Mouse (Mus musculus) gastrocnemius, postnatal 25 days (tissue): ENCODE results near the gene Rptor. TPM values are rescaled to one million over a fixed set of nuclear protein-coding genes. Genes with fewer than 3 reads are reported as not detected.
A peak's percentile ranks its signal among the peaks of the same experiment; 100 is the strongest.

Experiments
- DNase-seq: peaks from one replicate; pipeline ENCODE4 v3.0.0; 2022
- total RNA-seq, 2 experiments: library from RNA; stranded (reverse); gene quantifications; 1 replicate in 1 of 2; 2 replicates in 1 of 2; pipeline ENCODE4 v1.2.3; 2021

Rptor gene
- total RNA-seq, 2 experiments from 2014 or later = 23.7 to 24.8 TPM

DNA sequence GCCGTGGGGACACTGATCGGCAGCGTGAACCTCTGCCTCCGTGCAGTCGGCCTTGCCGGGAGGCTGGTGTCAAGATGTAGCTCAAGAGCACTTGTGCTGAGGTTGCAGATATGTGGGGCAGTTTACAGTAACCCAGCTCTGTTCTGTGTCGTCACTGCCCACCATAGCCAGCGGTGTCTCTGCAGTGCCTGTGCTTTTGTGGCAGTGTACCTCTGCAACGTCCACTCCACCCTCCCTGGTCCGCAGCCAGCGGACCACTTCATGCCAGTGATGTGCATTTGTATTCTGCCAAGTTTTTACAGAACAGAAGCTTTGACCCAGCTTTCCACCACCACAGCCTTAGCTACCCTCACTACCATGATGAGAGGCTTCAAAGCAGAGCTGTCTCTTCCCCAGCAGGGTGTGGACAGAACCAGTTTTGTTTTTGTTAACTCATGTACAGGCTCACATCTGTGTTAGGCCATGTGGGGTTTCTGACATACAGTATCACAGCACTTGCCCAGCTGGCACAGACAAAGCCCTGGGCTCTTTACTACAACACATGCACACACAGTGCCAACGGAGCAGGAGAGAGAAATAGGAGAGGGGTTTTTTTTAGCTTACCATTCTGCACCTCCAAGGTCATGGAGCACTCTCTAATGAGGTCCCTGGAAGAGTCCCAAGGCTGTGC, 182.1 kb downstream of the Rptor start:
- no peak for DNase-seq

DNA sequence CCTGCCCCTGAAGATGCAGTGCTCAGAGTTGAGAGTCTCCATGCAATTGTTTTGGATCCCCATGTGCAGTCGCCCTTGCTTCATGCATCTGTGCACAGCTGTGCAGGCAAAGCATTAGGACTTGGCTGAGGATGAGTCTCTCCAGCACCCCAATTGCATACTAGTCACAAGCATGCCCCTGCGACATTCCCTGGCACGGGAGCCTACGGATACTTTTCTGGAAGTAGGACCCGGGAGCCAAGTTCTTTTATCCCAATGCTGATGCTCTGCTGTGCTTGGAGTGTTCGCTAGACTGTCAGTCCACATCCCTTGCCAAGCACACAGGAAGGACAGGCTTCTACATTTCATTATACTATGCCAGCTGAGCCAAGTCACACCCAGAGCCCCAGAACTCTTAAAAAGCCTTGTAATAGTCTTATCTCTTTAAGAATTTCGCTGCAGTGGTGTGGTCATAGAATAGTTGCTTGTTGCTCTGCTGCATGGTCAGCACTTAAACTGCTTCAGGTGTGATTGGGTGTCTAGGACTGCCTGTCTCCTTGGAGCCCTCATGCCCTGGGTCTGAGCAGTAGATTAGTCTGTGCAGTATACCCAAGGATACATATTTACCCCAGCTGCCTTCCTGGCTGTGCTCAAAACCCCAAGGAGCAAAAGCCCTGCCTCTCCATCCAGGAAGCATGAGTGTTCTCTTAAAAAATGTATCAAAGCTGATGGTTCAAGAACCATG, 183.1 kb downstream of the Rptor start:
- DNase-seq = no peak

DNA sequence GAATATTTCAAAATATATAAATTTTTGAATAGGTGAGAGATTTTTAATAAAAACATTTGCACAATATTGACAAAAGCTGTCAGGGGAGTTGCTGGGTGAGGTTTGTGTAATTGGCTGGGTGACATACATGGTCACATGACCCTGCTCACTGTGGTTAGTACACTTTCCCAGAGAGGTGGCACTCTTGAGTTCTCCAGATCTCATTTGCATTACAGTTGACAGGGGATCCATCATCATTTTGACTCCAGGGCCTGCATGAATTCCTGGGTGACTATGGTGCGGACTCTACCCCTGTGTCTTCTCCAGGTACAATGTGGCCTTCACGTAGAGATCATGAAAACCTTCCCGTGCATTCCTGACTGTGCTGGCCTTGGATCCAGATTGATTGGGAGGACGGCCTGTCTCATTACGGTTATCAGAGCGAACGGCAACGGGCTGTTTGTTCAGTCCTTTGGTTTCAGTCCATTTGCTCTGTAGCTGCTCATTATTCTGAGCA, 183.7 kb downstream of the Rptor start:
- no peak for DNase-seq

DNA sequence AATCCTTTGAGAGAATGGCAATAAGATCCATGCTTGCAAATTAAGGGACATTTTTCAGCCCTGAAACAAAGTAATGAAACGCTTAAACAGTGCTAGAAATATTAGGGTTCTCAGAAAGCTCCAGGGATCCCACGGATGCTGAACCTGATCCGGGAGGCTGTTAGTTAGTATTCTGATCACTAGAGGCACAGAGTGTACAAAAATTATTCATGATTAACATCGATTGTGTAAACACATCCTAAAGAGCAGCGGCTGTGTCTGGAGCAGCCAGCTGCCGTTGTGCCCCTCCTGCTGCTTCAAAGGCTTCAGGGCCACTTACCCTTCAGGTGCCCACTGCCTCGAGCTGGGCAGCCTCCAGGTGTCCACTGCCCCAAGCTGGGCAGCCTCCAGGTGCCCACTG, 185.8 kb downstream of the Rptor start:
- DNase-seq = no peak

DNA sequence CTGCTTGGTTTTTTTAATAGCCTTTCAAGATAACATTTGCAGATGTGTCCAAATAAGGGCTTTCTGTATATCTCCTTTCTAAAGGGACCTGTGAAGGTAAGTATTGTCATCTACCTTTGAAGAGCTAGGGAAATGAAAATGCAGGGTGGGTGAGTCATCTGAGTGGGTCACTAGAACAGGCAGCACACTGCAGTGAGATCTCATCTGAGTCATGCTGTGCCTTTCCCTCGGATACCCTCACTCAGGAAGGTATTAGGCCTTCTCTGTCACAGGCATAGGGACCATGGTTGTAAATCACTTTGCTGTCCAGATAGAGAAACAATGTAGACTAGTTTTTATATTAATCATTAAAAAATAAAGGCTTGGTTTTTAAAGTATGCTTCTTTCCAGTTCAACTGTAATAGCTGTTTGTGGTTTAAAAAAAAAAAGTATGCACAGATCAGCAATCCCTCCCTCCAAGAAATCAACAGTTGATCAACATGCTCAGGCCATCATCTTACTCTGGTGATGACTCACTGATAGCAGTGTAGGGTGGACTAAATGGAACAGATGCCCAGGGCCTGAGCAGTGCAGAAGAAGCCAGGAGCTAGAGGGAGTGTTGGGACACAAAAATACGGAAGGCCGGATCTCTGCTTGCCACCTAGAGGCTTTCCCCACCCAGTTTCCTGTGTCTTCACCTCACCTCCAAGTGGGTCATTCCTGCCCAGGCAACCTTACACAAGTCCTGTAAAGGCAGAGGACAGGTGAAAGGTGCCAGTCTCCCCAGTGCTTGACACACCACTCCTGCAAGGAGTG, 186.4 kb downstream of the Rptor start:
- no peak for DNase-seq

DNA sequence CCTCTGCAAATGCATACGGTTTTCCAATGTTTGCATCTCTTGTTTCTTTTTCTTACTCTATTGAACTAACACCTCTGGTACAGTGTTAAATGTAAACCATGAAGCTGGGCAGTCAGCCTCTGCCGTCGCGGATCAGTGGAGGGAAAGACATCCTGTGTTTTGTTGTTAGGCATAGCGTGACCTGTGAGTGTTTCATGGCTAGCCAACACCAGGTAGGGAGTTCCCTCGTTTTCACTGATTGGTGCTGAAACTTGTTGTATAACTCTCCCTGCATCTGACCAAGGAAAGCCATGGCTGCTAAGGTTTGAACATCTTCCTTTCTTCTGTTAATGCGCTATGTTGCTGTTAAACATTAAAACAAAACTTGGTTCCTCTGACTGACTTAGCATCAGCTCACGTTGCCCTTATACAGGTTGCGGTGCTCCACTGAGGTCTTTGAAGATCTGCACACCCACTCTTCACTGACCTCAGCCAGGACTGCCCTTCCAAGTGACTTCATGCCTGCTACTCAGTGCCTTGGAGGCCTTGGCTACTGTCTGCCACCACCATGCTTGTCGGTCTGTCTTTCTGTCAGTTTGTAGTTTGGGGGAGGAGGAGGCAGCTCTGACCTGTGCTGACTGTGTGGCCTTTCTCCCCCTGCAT, 189.3 kb downstream of the Rptor start:
- DNase-seq = no peak

DNA sequence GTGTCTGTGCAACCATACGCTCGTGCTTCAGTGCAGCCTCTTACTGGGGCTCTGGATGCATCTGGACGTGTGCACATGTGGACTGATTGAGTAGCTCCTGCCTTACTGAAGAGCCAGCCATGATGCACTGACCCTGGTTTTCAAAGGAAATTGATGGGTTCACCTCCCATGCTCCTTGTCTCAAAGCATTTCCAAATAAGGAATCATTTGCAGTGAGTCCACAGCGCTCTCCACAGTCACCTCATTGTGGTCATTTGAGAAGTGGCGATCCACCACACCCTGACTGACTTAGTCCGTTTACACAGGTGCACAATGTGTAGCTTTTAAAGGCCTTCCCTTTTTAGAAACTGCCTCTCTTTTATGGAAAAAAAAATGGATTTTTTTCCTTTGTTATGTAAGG, 190.7 kb downstream of the Rptor start:
- DNase-seq = no peak

DNA sequence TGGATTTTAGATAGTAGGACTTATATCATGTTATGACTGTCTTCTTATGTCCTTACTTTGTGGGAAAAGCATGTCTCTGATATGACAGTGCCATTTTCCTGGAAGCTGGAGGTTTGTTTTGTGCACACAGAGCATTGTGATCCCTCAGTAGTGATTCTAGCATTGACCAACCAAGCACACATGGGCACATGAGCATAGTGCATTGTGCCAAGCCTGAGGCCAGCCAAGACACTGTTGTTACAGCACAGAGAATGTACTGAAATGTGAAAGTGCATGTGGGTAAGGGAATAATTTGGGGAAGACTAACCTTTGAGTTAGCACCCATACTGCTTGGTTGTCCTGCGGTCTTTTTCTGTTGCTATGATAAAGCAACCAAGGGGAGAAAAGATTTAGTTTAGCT, 191.3 kb downstream of the Rptor start:
- no peak for DNase-seq

DNA sequence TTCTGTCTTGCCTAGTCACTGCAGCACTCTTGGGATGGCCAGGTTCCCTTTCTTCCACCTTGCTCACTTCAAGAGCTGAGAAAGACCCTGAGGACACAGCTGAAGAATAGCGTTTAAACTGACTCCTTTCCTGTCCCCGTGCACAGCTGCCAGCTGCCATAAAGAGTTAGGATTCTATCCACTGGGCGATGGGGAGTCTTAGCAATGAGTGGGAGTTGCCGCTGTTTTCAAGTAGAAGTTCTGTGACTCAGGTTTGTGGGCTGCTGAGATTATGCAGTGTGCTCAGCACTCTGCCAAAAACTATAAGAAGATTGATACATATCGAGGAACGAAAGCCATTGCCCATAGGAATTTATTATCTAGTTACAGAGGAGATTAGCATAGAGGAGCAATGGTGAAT, 192.0 kb downstream of the Rptor start:
- DNase-seq = no peak

DNA sequence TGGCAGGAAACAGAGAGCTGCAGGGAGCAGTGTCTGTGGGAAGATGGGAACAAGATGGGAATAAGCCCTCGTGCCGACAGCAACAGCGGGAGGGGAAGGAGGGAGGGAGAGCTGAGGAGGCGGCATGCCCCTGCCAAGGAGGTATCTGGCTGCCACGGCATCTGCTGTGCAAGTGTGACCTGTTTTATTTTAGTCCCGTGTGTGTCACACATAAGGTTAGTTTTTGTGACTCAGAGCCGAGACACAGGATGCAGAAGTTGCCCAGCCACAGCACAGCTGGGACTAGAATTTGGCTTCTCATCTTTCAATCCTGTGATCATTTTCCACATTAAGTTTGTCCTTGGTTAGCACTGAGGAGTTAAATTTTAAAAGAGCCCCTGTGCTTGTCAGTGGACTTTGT, 193.7 kb downstream of the Rptor start:
- DNase-seq = peak; percentile 47

DNA sequence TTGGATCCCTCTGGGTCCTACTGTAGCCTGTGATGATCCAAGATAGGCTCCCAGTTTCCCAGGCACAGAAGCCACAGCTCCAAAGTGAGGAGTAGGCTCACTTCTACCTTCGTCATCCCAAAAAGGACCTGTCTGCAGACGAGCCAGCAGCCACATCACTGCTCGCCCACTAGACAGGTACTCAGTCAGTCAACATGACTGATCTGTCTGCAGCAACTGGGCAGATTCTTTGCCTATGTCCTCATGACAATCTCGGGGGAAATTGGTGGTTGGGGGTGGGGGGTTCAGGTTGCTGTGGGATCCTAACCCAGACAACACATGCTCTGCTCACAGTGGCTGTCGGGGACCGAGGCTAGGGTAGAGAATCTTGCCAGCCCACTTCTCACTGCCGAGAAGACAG, 194.1 kb downstream of the Rptor start:
- no peak for DNase-seq

DNA sequence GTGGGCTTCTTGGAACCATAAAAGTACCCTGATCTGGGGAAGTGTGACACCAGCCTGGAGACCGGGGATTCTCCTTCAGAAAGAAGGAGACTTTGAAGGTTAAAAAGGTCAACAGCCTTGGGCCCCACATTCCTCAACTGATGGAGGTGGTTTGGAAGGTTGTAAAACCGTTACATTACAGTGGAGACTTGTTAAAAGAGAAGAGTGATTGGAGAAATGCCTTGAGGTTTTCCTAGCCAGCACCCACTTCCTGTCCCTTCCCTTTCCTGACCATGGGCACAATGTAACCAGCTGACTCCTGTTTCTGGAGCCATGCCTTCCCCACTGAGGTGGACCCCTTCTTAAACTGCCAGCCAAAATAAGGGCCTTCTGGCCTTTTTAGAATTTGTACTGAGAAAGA, 196.8 kb downstream of the Rptor start:
- DNase-seq = no peak

DNA sequence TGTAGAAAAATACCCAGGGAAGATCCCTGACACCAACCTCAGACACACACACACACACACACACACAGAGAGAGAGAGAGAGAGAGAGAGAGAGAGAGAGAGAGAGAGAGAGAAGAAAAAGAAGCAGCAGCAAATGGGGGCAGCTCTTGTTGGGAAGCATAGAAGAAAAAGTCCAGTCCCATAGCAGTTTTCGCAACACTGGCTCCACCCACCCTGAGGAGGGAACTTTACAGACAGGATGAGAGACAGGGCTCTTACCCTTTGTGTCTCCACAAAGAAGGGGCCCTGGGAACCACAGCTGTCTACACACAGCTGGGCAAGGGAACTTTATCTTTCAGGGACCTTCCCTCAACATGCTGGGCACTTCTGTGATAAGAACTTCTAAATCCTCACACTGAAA, 199.2 kb downstream of the Rptor start:
- DNase-seq = no peak

DNA sequence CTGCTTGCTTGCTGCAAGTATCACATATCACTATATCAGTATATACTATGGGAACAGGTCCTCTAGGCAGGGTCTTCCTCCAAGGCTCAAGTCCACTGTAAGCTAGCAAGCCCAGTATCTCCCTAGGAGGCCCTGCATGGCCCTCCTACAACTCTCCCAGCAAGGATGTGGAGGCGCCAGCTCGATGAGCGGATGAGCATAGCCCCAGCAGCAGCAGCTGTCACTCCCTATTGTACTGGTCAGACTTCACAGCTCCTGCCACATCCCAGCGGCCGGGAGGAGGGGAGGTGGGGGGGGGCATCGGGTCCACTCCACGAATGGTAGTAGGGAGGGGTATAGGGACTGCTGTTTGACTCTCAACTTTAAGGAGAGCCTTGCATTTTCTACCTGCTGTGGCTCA, 200.2 kb downstream of the Rptor start:
- no peak for DNase-seq

DNA sequence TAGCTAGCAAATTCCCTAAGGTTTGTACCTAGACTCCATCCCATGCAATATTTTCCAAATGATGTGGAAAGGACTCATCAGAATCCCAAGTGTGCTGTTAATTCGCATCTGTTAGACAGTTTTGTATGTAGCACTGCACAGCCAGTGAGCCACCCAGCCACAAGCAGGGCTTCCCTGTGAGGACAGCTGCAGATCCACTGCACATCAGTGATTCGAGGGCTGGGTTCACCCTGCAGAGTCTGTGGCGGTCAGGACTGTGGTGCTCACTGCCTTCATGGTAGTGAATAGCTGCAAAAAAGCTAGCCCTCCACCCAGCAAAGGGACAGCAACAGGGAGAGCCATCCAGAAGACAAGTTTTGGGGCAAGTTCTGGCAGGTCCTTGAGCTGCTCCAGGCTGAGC, 201.7 kb downstream of the Rptor start:
- no peak for DNase-seq

DNA sequence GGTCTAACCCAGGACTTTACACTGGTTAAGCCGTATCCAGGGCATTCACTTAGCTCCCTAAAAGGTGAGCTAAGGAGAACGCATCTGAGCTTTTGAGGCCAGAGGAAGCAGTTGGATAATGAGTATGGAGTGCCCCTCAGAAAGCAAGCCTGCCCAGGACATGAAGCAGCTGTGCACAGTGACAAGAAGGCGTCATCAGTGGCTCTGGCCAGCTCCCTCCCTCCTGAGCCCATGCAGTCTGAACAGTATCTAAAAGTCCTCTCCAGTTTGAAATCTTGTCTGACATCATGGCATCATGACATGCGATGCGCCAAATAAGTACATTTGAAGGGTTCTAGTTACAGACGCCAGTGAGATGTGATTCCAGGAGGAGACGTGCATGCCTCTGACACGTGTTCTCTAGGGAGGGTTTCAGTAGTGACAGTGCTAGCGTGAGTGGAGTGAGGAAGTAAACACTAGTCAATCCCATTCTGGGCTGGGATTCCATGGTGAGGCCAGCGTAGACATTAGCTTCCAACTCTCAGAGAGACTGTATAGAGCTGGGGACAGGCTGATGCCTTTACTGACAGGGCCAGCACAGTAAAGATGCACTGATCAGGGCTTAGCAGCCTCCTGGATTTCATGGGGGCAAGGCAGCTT, 202.5 kb downstream of the Rptor start:
- DNase-seq = no peak

DNA sequence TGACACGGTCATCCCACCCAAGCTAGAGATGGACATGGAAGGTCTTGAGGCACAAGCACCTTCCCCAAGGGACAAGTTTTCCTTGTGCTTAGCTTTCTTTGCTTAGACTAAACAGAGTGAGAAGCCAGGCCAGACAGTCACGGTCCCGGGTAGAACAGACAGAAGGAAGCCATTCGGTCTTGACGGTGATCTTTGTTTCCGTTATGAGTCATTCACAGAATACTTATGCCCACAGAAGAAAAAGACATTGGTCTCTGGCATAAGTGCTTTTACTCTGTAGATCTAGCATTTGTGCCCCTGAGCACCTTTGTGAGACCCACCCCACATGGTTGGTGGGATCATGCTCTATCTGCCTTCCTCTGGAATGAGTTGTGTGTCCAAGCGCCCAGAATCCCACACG, 203.8 kb downstream of the Rptor start:
- no peak for DNase-seq

DNA sequence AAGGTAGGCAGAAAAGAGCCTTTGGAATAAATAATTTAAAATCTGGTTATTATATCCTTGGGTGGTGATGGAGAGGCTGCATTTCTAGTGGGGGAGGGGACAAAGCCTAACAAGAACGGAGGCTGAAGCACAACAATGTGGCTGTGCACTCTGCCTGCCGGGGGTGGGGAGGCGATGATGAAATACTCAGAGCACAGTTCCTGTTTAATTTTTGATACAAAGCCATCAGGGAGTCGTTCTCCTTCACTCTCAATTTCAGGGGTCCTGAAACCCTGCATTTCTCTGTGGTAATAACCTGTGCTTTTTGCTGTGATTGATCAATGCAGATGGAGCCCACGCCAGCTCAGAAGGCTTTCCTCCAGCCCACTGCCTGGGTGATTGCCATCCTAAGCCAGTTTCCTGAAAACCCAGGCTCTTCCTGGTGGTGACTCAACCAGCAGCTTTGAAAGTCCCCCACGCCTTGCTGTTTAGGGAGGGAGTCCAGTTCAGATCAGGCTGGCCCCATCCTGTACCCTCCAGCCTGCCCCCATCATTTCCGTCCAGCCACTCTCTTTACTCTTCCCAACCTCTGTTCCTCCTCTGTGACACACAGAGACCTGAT, 204.8 kb downstream of the Rptor start:
- DNase-seq = no peak

DNA sequence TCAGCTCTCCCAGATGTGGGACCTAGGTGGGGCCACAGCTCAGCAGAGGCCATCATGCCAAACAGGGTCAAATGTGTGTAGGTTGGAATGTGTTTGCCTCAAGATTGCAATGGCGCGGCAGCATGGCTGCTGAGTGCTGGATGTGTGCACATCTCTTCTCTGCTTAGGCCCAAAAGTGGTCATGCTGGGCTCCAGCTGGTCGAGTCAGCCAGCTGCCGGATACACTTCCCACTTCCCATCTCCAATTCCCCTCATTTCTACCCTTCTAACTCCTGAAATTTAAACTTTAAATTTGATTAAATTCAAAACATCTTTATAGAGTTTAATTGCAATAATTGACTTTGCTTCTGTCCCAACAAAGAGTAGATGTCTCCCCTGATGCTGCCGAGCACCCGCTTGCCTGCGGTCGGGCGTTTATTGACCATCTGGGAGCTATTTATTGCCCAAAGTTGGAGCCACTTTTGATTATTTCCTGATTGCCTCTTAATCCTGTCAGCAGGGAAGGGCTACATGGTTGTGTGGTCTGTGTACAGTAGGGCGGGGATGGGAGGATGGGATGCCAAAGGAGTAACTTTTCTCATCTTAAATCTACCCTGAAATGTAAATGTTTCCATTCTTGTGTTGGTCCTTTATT, 206.1 kb downstream of the Rptor start:
- DNase-seq = no peak

DNA sequence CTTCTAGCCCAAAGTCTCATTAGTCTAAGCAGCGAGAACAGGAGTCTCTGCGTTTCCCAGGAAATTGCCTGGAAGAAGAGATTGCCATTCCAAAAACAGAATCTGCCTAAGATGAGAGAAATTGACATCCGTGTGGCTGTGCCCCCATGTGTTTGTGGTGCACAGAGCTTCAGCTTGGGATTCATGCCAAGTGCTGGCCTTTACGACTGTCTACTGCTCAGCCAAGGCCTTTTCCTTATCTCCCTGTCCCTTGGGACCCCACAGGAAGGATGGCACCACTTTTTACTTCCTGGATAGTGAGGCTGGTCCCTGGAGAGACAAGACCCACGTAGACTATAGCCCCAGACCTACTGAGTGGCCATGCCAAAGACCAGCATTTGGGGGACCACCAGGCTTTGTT, 206.6 kb downstream of the Rptor start:
- no peak for DNase-seq

DNA sequence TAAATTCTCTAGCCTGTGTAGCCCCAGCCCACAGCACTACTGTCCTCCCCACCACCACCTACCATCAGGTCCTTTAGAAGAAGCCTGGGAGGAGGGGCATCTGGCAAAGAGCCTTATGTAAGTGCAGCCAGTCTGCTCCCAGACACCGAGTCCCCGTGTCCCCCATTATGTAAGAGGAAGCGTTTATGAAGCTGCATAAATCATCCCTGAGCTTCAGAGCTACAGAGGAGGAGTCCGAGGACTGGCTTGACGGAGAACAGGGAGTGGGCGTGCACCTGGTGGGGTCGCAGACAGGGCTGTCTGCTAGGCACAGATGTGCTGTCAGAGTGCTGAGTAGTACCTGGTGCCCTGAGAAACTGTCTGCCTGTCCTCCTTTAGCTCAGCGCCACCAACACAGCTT, 208.3 kb downstream of the Rptor start:
- peak; percentile 26 for DNase-seq
